Mouse (Mus musculus) hindbrain, postnatal 0 days (tissue): ENCODE data around the gene Got2. TPM values are rescaled to one million over a fixed set of nuclear protein-coding genes. Genes with fewer than 3 reads are reported as not detected.

ENCODE experiments used
- ATAC-seq: fragments of 200-750 bp; cut with Nextera tagmentation; 2 replicates; pipeline ENCODE4 v1.8.0; 2017; ENCODE audit warnings: mild to moderate bottlenecking, moderate TSS enrichment, moderate library complexity
- DNase-seq: peaks from one replicate; pipeline ENCODE4 v3.0.0-alpha.2; 2015; ENCODE audit warnings: low spot score
- H3K27ac ChIP-seq: fragments of 300-500 bp; sonication (generic); 2 replicates; pipeline ENCODE4 v1.5.1; 2014; ENCODE audit warnings: mild to moderate bottlenecking
- H3K27me3 ChIP-seq: fragments of 300-500 bp; sonication (generic); 2 replicates; pipeline ENCODE4 v1.6.1; 2014; ENCODE audit warnings: low read length, mixed read lengths; ENCODE audit not compliant: insufficient read depth
- H3K36me3 ChIP-seq: fragments of 300-500 bp; sonication (generic); 2 replicates; pipeline ENCODE4 v1.6.1; 2014; ENCODE audit warnings: low read length, mixed read lengths; ENCODE audit not compliant: insufficient read depth
- H3K4me1 ChIP-seq: fragments of 300-500 bp; sonication (generic); 2 replicates; pipeline ENCODE4 v1.6.1; 2014; ENCODE audit warnings: antibody characterized with exemption, low read length, mixed read lengths; ENCODE audit not compliant: insufficient read depth
- H3K4me2 ChIP-seq: fragments of 300-500 bp; sonication (generic); 2 replicates; pipeline ENCODE4 v1.6.1; 2014; ENCODE audit warnings: low read depth, mild to moderate bottlenecking, low read length, moderate library complexity, mixed read lengths
- H3K4me3 ChIP-seq: fragments of 300-500 bp; sonication (generic); 2 replicates; pipeline ENCODE4 v1.5.1; 2014; ENCODE audit warnings: low read length
- H3K9ac ChIP-seq: fragments of 300-500 bp; sonication (generic); replicated peaks from 2 replicates; pipeline ENCODE4 v1.6.1; 2014; ENCODE audit warnings: mild to moderate bottlenecking, low read length, moderate library complexity, mixed read lengths
- H3K9me3 ChIP-seq: fragments of 300-500 bp; sonication (generic); 2 replicates; pipeline ENCODE4 v1.6.1; 2016; ENCODE audit warnings: low read length, mixed read lengths
- CTCF ChIP-seq: IDR thresholded peaks from 2 replicates; pipeline ENCODE4 v1.5.1; 2016; ENCODE audit warnings: antibody characterized with exemption, control low read depth, low read depth
- WGBS: fragments of 180-500 bp; shearing (Covaris S2); extraction: QIAGEN DNeasy Blood & Tissue Kit; methylation state at CpG from one replicate; pipeline ENCODE4 v1.1.7; 2014; 5-methylcytosine and 5-hydroxymethylcytosine counted together
- polyA plus RNA-seq: library from polyadenylated mRNA; unstranded; fragments of >200 nt; fragmentation: Nextera tagmentation; extraction: Ambion mirVana; gene quantifications from 2 replicates; pipeline ENCODE4 v1.2.1, GENCODE M21; 2015
- total RNA-seq: library from RNA; depleted of rRNA; stranded (reverse); fragments of >200 nt; gene quantifications from 2 replicates; pipeline ENCODE4 v1.2.3, GENCODE M21; 2014; rRNA removed

Gene Got2
- total and polyA plus RNA-seq, 2 experiments from 2014 or later = 228 to 243 TPM

DNA sequence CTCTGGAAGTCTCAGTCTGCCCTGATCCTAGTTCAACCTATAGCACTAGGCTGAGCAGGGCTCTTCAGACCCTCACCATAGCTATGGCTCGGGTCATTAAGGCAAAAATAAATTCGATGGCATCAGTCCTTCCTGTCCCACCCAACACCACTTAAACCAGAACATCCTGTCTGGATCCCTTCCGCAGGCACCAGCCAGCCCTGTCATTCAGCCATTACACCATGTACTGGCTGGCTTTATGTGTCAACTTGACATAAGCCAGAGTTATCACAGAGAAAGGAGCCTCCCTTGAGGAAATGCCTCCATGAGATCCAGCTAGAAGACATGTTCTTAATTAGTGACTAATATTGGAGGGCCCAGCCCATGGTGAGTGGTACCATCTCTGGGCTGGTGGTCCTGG lies 65.6 kb downstream of the Got2 start:
- ATAC-seq (no peak), DNase-seq (no peak)
- Histone ChIP-seq H3K27ac (no peak overlapping the region), H3K4me1 (no peaks in the 10 kb centered on the region), H3K4me2 (no peak overlapping the region), H3K9me3 (no peaks in the 10 kb centered on the region), H3K9ac (no peak overlapping the region), H3K27me3 (no peaks in the 10 kb centered on the region), H3K4me3 (no peak overlapping the region), H3K36me3 (no peaks in the 10 kb centered on the region)
- TF ChIP-seq CTCF = no peak
- 82% methylated on average over 3 of the region's 3 CpGs for WGBS

DNA sequence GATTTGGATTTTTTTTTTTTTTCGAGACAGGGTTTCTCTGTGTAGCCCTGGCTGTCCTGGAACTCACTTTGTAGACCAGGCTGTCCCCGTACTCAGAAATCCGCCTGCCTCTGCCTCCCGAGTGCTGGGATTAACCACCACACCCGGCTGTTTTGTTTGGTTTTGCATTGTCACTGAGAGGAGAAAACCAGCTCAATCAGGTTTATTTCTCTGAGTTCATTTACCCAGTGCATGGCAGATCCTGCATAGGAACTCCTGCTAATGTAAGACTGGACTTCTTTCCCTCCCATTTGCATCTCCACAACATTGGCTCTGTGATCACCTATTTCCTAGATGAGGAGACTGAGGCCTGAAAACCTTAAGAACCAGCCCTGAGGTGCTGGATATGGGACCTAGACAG lies 66.3 kb downstream of the Got2 start:
- ATAC-seq = no peak
- no peak for TF ChIP-seq CTCF
- 86% methylated on average over 5 of the region's 5 CpGs for WGBS

DNA sequence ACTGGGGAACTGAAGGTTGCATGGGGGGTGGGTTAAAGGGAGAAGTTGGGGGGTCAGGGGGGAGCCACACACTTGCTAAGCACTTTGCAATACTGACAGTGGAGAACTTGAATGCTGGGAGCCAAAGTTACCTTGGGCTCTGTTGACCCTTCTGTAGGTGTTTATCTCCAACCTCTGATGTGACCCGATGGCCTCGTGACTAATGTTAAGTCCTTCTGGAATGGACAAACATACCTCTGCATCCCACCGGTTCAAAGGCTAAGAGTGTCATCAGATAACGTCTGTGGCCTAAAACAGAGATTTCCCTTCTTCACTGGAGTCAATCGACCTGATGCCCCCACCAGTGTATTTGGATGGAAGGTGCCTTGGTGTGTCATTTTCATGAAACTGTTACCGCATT lies 67.1 kb downstream of the Got2 start:
- WGBS = 90% methylated on average over 6 of the region's 6 CpGs
- TF ChIP-seq CTCF = no peak
- H3K9ac ChIP-seq = no peak overlapping the region
- H3K36me3 ChIP-seq = no peaks in the 10 kb centered on the region
- no peaks in the 10 kb centered on the region for H3K4me1 ChIP-seq
- H3K27ac ChIP-seq = no peak overlapping the region
- no peak overlapping the region for H3K4me2 ChIP-seq
- H3K9me3 ChIP-seq = no peaks in the 10 kb centered on the region
- no peak for DNase-seq
- no peaks in the 10 kb centered on the region for H3K27me3 ChIP-seq
- ATAC-seq = no peak
- H3K4me3 ChIP-seq = no peak overlapping the region

More for the DNA sequence above, 66.3 kb downstream of the Got2 start:
- H3K9me3 ChIP-seq = no peaks in the 10 kb centered on the region
- no peak overlapping the region for H3K4me3 ChIP-seq
- H3K27ac ChIP-seq = no peak overlapping the region
- H3K4me2 ChIP-seq = no peak overlapping the region
- H3K36me3 ChIP-seq = no peaks in the 10 kb centered on the region
- H3K4me1 ChIP-seq = no peaks in the 10 kb centered on the region
- no peak for DNase-seq
- H3K9ac ChIP-seq = no peak overlapping the region
- H3K27me3 ChIP-seq = no peaks in the 10 kb centered on the region

DNA sequence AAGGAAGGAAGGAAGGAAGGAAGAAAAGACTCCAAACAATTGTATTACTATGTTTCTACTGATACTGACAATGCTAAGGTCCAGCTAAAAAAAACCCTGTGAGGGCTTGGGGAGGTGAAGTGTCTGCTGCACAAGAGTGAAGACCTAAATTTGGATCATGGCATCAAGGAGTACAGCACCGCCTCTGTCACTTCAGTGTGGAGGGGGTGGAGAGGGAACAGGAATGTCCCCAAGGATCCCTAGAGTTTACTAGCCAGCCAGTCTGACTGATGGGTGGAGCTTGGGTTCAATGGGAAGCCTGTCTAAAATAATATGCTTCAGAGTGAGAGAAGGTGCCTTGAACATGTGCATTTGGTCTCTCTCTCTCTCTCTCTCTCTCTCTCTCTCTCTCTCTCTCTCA lies 70.1 kb downstream of the Got2 start:
- Histone ChIP-seq H3K9me3 (no peaks in the 10 kb centered on the region), H3K27me3 (no peaks in the 10 kb centered on the region), H3K4me1 (no peaks in the 10 kb centered on the region), H3K4me3 (no peak overlapping the region), H3K9ac (no peak overlapping the region), H3K27ac (no peak overlapping the region), H3K36me3 (no peaks in the 10 kb centered on the region), H3K4me2 (no peak overlapping the region)
- WGBS = 38% methylated on average over 1 of the region's 1 CpGs
- no peak for DNase-seq
- no peak for ATAC-seq
- no peak for TF ChIP-seq CTCF

DNA sequence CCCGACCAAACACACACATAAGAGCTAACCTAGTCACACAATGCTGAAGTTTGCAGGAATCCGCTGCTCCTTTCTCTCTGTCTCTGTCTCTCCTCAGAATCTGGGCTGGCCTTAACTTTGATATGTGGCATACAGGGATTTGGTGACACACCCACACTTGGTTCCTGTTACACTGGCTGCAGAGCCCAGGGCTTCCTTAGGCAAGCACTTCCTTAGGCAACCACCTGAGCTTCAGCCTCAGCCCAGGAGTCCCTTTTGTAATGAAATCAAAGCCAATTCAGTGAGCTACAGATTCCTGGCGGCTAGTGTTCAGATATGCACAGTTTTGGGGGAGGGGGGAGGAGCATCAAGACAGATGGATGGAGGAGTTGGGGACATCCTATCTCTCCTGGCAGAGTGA lies 70.8 kb downstream of the Got2 start:
- H3K27ac ChIP-seq = no peak overlapping the region
- no peak for TF ChIP-seq CTCF
- no peaks in the 10 kb centered on the region for H3K9me3 ChIP-seq
- H3K27me3 ChIP-seq = no peaks in the 10 kb centered on the region
- H3K4me3 ChIP-seq = no peak overlapping the region
- H3K4me1 ChIP-seq = no peaks in the 10 kb centered on the region
- ATAC-seq (no peak), DNase-seq (no peak)
- WGBS = 67% methylated on average over 3 of the region's 3 CpGs
- no peak overlapping the region for H3K9ac ChIP-seq
- H3K36me3 ChIP-seq = no peaks in the 10 kb centered on the region
- no peak overlapping the region for H3K4me2 ChIP-seq

DNA sequence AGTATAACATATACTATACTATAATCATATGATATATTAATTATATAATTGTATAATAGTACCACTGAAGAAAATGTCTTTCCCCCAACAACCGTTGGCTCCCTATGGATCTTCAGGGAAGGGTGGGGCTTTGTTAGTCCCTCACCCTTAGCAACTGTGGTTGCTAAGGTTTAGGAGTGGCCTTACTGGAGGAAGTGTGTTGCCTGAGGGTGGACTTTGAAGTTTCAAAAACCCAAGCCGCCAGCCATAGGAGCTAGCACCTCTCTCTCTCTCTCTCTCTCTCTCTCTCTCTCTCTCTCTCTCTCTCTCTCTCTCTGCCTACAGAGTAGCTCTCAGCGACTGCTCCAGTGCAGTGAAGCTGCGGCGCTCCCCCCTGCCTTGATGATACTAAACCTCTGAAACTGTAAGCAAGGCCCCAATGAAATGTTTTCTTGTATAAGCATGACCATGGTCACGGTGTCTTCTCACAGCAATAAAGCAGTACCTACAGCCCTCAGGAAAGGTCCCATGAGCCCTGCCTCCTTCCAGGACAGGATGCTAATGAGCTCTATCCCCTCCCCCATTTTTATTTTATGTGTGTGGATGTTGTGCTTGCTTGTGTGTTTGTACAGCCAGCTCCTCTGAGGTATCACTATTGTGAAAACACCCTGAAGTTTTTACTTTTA lies 72.2 kb downstream of the Got2 start:
- Histone ChIP-seq H3K4me3 (no peak overlapping the region), H3K27ac (no peak overlapping the region), H3K27me3 (no peaks in the 10 kb centered on the region), H3K4me2 (no peak overlapping the region), H3K4me1 (no peaks in the 10 kb centered on the region), H3K9ac (no peak overlapping the region), H3K9me3 (no peaks in the 10 kb centered on the region), H3K36me3 (no peaks in the 10 kb centered on the region)
- 53% methylated on average over 6 of the region's 6 CpGs for WGBS
- ATAC-seq (no peak), DNase-seq (no peak)
- no peak for TF ChIP-seq CTCF

Other genes starting within 250 kb of the Got2 start
- 936 and 1,043 TPM in 2 replicates for gene Ndrg4, start 211.6 kb downstream of the Got2 start, total RNA-seq
- 683 and 722 TPM in 2 replicates for gene Ndrg4, start 211.6 kb downstream of the Got2 start, polyA plus RNA-seq
- 17.3 and 29.5 TPM in 2 replicates for gene Setd6, start 172.7 kb downstream of the Got2 start, total RNA-seq
- 35.8 and 38.5 TPM in 2 replicates for gene Setd6, start 172.7 kb downstream of the Got2 start, polyA plus RNA-seq
- 123 and 141 TPM in 2 replicates for gene Cnot1, start 81.1 kb downstream of the Got2 start, total RNA-seq
- 23.0 and 25.4 TPM in 2 replicates for gene Cnot1, start 81.1 kb downstream of the Got2 start, polyA plus RNA-seq
- 31.2 and 57.4 TPM in 2 replicates for gene Sap18b, start 63.2 kb downstream of the Got2 start, total RNA-seq
- gene Sap18b, start 63.2 kb downstream of the Got2 start, polyA plus RNA-seq = 325 and 342 TPM in 2 replicates
- gene Slc38a7, start 35.0 kb downstream of the Got2 start, total RNA-seq = 29.8 and 35.6 TPM in 2 replicates
- 19.6 and 21.6 TPM in 2 replicates for gene Slc38a7, start 35.0 kb downstream of the Got2 start, polyA plus RNA-seq